In the genomic region with DNA sequence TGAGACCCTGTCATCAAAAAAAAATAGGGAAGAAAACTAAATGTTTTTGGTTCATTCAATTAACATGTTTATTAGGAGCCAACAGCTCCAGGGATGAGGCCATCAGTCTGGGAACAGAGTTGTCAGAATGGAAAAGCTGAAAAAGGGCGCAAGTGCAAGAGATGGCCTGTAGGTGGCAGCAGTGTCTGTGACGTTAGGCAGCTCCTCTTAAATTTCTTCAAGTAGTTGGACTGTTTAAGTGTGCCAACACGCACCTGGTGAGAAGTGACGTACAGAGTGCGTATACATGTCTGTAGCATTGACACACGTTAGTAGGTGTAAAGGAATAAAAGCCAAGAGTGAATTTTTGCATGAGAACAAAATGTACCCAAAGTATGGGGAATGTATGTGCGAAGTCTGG, we compare ENCODE assay signal across 7 mouse cellular contexts. TPM values are rescaled to one million over a fixed set of nuclear protein-coding genes. Genes with fewer than 3 reads are reported as not detected.
DNase-seq lines count a peak whose midpoint lies in the region; ATAC-seq and TF ChIP-seq lines count a peak whose summit lies in the region.

No protein-coding gene starts in this region.

- H3K79me2 ChIP-seq in MEL (ENCODE audit: control insufficient read depth, insufficient read depth, low read length, poor library complexity), result no peaks in the 10 kb centered on the region

- no peak for TF ChIP-seq EP300 in MEL (IDR thresholded peaks at IDR 0.05; ENCODE audit: low read depth in 1 of 2, low read length in 2 of 2)

- H3K36me3 ChIP-seq in midbrain, embryonic 10.5 days, result no peaks in the 10 kb centered on the region
- no peaks in the 10 kb centered on the region for H3K36me3 ChIP-seq in midbrain, embryonic 13.5 days
- peaks cover 0 to 4% of the 10 kb centered on the region in 2 experiments; a peak in 1 of 4 replicates for H3K36me3 ChIP-seq in MEL (ENCODE audit: control insufficient read depth in 1 of 2, insufficient read depth in 2 of 2, low read length in 2 of 2)
- H3K36me3 ChIP-seq in neural tube, embryonic 11.5 days (ENCODE audit: control insufficient read depth, insufficient read depth, low read length), result no peaks in the 10 kb centered on the region

- TF ChIP-seq CTCF in MEL (IDR thresholded peaks at IDR 0.05 in 2 of 3, conservative IDR thresholded peaks at IDR 0.05 in 1 of 3; ENCODE audit: control insufficient read depth in 1 of 3, insufficient read depth in 1 of 3, low read depth in 2 of 3, low read length in 3 of 3, poor library complexity in 1 of 3, severe bottlenecking in 1 of 3), result peak; percentile 88 to 94 (median 93)

- H3K27ac ChIP-seq in midbrain, embryonic 10.5 days (replicated peaks), result no peak overlapping the region
- no peak overlapping the region for H3K27ac ChIP-seq in midbrain, embryonic 13.5 days
- H3K27ac ChIP-seq in MEL (ENCODE audit: control insufficient read depth, low read depth, low read length), result no peak overlapping the region
- H3K27ac ChIP-seq in neural tube, embryonic 11.5 days (ENCODE audit: low read depth, low read length), result no peak overlapping the region

- TF ChIP-seq POLR2A in MEL (IDR thresholded peaks at IDR 0.05; ENCODE audit: control insufficient read depth in 1 of 2, insufficient read depth in 1 of 2, low read depth in 1 of 2, low read length in 2 of 2, poor library complexity in 1 of 2), result no peak

- H3K4me1 ChIP-seq in midbrain, embryonic 10.5 days, result peaks cover 5% of the 10 kb centered on the region
- H3K4me1 ChIP-seq in midbrain, embryonic 13.5 days (replicated peaks), result peaks cover 3% of the 10 kb centered on the region; the same call in 1 of the 2 replicates
- peaks cover 0 to 4% of the 10 kb centered on the region in 2 experiments; a peak in 2 of 4 replicates for H3K4me1 ChIP-seq in MEL (ENCODE audit: control insufficient read depth in 1 of 2, insufficient read depth in 2 of 2, low read length in 2 of 2)
- no peaks in the 10 kb centered on the region for H3K4me1 ChIP-seq in neural tube, embryonic 11.5 days (ENCODE audit: control insufficient read depth, insufficient read depth, low read length)

- H3K4me3 ChIP-seq in midbrain, embryonic 10.5 days, result no peak overlapping the region
- no peak overlapping the region for H3K4me3 ChIP-seq in midbrain, embryonic 13.5 days (replicated peaks)
- H3K4me3 ChIP-seq in MEL (ENCODE audit: control insufficient read depth in 1 of 2, insufficient read depth in 1 of 2, low read depth in 2 of 2, low read length in 2 of 2), result no peak overlapping the region
- H3K4me3 ChIP-seq in neural tube, embryonic 11.5 days (ENCODE audit: low read depth, low read length), result no peak overlapping the region

- H3K4me2 ChIP-seq in midbrain, embryonic 13.5 days (replicated peaks), result no peak overlapping the region
- H3K4me2 ChIP-seq in neural tube, embryonic 11.5 days (ENCODE audit: low read depth), result no peak overlapping the region

- no peak overlapping the region for H3K9ac ChIP-seq in midbrain, embryonic 13.5 days (replicated peaks)
- H3K9ac ChIP-seq in MEL (ENCODE audit: control insufficient read depth, low read depth, low read length, poor library complexity, severe bottlenecking), result no peak overlapping the region
- H3K9ac ChIP-seq in neural tube, embryonic 11.5 days (ENCODE audit: low read length), result no peak overlapping the region

- 26% methylated on average over 7 of the region's 7 CpGs for WGBS in midbrain, embryonic 10.5 days
- 22% methylated on average over 7 of the region's 7 CpGs for WGBS in midbrain, embryonic 13.5 days
- WGBS in neural tube, embryonic 11.5 days, result 23% methylated on average over 7 of the region's 7 CpGs

- intact Hi-C loops in left cerebral cortex, postnatal 25 days (cut with DNase I), result loop anchor here (1.0 kb wide), 1 partner anchor 89 kb away; no protein-coding TSS in a partner anchor

- peak; percentile 87 for TF ChIP-seq RAD21 in MEL (IDR thresholded peaks at IDR 0.05; ENCODE audit: low read depth, low read length)

- DNase-seq in midbrain, embryonic 10.5 days (ENCODE audit: low spot score), result peak; percentile 59
- DNase-seq in MEL (ENCODE audit: low read depth, low spot score), result peak; percentile 81
- peak; percentile 63 for DNase-seq in c-Kit-positive CD71-positive TER-119-positive erythroid progenitor cells, embryonic 14.5 days (ENCODE audit: low spot score)
- DNase-seq in gastrocnemius, postnatal 10 days, result peak; percentile 55
- peak; percentile 55 to 73 for DNase-seq in left cerebral cortex, postnatal 25 days (ENCODE audit: low spot score in 2 of 2)
- peak; percentile 80 for DNase-seq in neural tube, embryonic 11.5 days (ENCODE audit: low spot score)

- no peaks in the 10 kb centered on the region for H3K27me3 ChIP-seq in midbrain, embryonic 10.5 days (ENCODE audit: low read depth, poor library complexity, severe bottlenecking)
- no peaks in the 10 kb centered on the region for H3K27me3 ChIP-seq in midbrain, embryonic 13.5 days
- no peaks in the 10 kb centered on the region for H3K27me3 ChIP-seq in MEL (ENCODE audit: control insufficient read depth in 1 of 2, insufficient read depth in 2 of 2, low read length in 2 of 2)
- no peaks in the 10 kb centered on the region for H3K27me3 ChIP-seq in neural tube, embryonic 11.5 days (ENCODE audit: control insufficient read depth, insufficient read depth, low read length)

- no peaks in the 10 kb centered on the region for H3K9me3 ChIP-seq in midbrain, embryonic 10.5 days (replicated peaks)
- H3K9me3 ChIP-seq in midbrain, embryonic 13.5 days, result no peaks in the 10 kb centered on the region
- H3K9me3 ChIP-seq in MEL (replicated peaks; ENCODE audit: insufficient read depth, low read length), result no peaks in the 10 kb centered on the region
- H3K9me3 ChIP-seq in neural tube, embryonic 11.5 days (ENCODE audit: control insufficient read depth, low read length), result no peaks in the 10 kb centered on the region

- no peak for ATAC-seq in midbrain, embryonic 13.5 days
- no peak for ATAC-seq in neural tube, embryonic 11.5 days (ENCODE audit: insufficient read depth, low FRiP score, low TSS enrichment)

TF ChIP-seq in MEL, 35 proteins besides CTCF, POLR2A, EP300 and RAD21:
- TF ChIP-seq SIN3A (IDR thresholded peaks at IDR 0.05; ENCODE audit: low read length) (no peak), ZC3H11A (IDR thresholded peaks at IDR 0.05; ENCODE audit: low read depth, low read length) (peak; percentile 84), SMC3 (IDR thresholded peaks at IDR 0.05; ENCODE audit: low read depth, low read length) (peak; percentile 86)

RNA-seq across cellular contexts. Expression of a gene that starts 13.8 kb away (rescaled TPM):
- 123 and 167 TPM in 2 replicates for polyA plus RNA-seq in midbrain, embryonic 10.5 days (2016; fragmentation: Nextera tagmentation; extraction: Ambion mirVana)
- 120 and 122 TPM in 2 replicates for polyA plus RNA-seq in midbrain, embryonic 13.5 days (2015; fragmentation: Nextera tagmentation; extraction: Ambion mirVana)
- total RNA-seq in MEL (2012; rRNA removed), result 36.5 and 41.9 TPM in 2 replicates
- polyA plus RNA-seq in MEL (2012; ENCODE audit: insufficient read depth in 1 of 2, insufficient read length in 2 of 2, low read depth in 1 of 2, low replicate concordance in 2 of 2, missing spikeins in 1 of 2), result 100 to 1,000 TPM in 1 of 2 experiments, 10 to 100 TPM in 1; 44.3 to 115 TPM
- 10 to 100 TPM; 51.7 to 54.5 TPM for total RNA-seq in gastrocnemius, postnatal 10 days (2021)
- 10 to 100 TPM; 32.5 to 42.7 TPM for total RNA-seq in left cerebral cortex, postnatal 25 days (2021)
- polyA plus RNA-seq in neural tube, embryonic 11.5 days (2014; fragmentation: Nextera tagmentation; extraction: Ambion mirVana), result 200 and 203 TPM in 2 replicates

RNA-seq across cellular contexts. Expression of a gene that starts 14.4 kb away (rescaled TPM):
- not detected in 2 replicates for polyA plus RNA-seq in midbrain, embryonic 10.5 days (2016; fragmentation: Nextera tagmentation; extraction: Ambion mirVana)
- not detected in 2 replicates for polyA plus RNA-seq in midbrain, embryonic 13.5 days (2015; fragmentation: Nextera tagmentation; extraction: Ambion mirVana)
- 0.29 and 0.46 TPM in 2 replicates for total RNA-seq in MEL (2012; rRNA removed)
- polyA plus RNA-seq in MEL (2012; ENCODE audit: insufficient read depth in 1 of 2, insufficient read length in 2 of 2, low read depth in 1 of 2, low replicate concordance in 2 of 2, missing spikeins in 1 of 2), result under 1 TPM in 1 of 2 experiments, not detected in 1; 0.18 TPM
- total RNA-seq in gastrocnemius, postnatal 10 days (2021), result under 1 TPM in 1 of 2 experiments, not detected in 1; 0.18 TPM
- total RNA-seq in left cerebral cortex, postnatal 25 days (2021), result not detected
- polyA plus RNA-seq in neural tube, embryonic 11.5 days (2014; fragmentation: Nextera tagmentation; extraction: Ambion mirVana), result not detected in 2 replicates

RNA-seq across cellular contexts. Expression of a gene that starts 55.4 kb away (rescaled TPM):
- polyA plus RNA-seq in midbrain, embryonic 10.5 days (2016; fragmentation: Nextera tagmentation; extraction: Ambion mirVana), result 0.06 and 0.07 TPM in 2 replicates
- polyA plus RNA-seq in midbrain, embryonic 13.5 days (2015; fragmentation: Nextera tagmentation; extraction: Ambion mirVana), result 0.09 and 0.24 TPM in 2 replicates
- not detected in 2 replicates for total RNA-seq in MEL (2012; rRNA removed)
- polyA plus RNA-seq in MEL (2012; ENCODE audit: insufficient read depth in 1 of 2, insufficient read length in 2 of 2, low read depth in 1 of 2, low replicate concordance in 2 of 2, missing spikeins in 1 of 2), result under 1 TPM in 1 of 2 experiments, not detected in 1; 0.01 TPM
- total RNA-seq in gastrocnemius, postnatal 10 days (2021), result not detected
- 10 to 100 TPM; 16.7 to 16.9 TPM for total RNA-seq in left cerebral cortex, postnatal 25 days (2021)
- 0.05 and 0.08 TPM in 2 replicates for polyA plus RNA-seq in neural tube, embryonic 11.5 days (2014; fragmentation: Nextera tagmentation; extraction: Ambion mirVana)
